Mouse (Mus musculus): ENCODE measurements around the gene Myo9b. TPM values are rescaled to one million over a fixed set of nuclear protein-coding genes. Genes with fewer than 3 reads are reported as not detected.
A peak's percentile ranks its signal among the peaks of the same experiment; 100 is the strongest.

Gene Myo9b
- polyA plus RNA-seq, 1 experiment from 2014 or later = 20.2 TPM

- peaks cover 13% of the 10 kb centered on the region for H3K4me1 ChIP-seq
- peak within 1 kb of the TSS; percentile 89 for H3K4me2 ChIP-seq
- H3K36me3 ChIP-seq (replicated peaks) = peaks cover 11% of the 10 kb centered on the region; the same call in 1 of the 2 replicates
- peak within 1 kb of the TSS; percentile 75 for H3K4me3 ChIP-seq
- WGBS = under 1% methylated on average over 34 of the region's 34 CpGs
- H3K27me3 ChIP-seq (replicated peaks) = no peaks in the 10 kb centered on the region
- H3K9ac ChIP-seq = peak within 1 kb of the TSS; percentile 55
- H3K9me3 ChIP-seq = no peaks in the 10 kb centered on the region
- peak within 1 kb of the TSS; percentile 73 for H3K27ac ChIP-seq
- peak; percentile 98 for ATAC-seq (replicated peaks)
Measured at GRCm38 (mm10) chr8:71396639-71397305, 124.3 kb downstream of the Myo9b start, which contains the start of gene Babam1. Babam1 (plus strand) TSS chr8:71396861.

DNA sequence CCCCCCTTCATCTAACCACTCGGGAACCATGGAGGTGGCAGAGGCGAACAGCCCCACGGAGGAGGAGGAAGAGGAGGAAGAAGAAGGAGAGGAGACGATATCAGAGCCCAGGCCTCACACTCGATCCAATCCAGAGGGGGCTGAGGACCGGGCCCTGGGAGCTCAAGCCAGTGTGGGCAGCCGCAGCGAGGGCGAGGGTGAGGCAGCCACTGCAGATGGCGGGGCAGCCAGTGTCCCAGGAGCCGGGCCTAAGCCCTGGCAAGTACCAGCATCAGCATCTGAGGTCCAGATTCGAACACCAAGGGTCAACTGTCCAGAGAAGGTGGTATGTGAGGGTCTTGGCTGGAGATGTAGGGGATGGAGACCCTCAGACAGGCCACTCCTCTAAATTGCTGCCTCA is 125.2 kb downstream of the Myo9b start:
- Histone ChIP-seq H3K27me3 (replicated peaks) (no peaks in the 10 kb centered on the region), H3K4me3 (peak overlapping the region; percentile 75), H3K27ac (no peak overlapping the region), H3K9ac (no peak overlapping the region), H3K4me1 (peaks cover 13% of the 10 kb centered on the region), H3K4me2 (peak overlapping the region; percentile 89), H3K9me3 (no peaks in the 10 kb centered on the region), H3K36me3 (replicated peaks) (peaks cover 11% of the 10 kb centered on the region; the same call in 1 of the 2 replicates)
- WGBS = 87% methylated on average over 12 of the region's 12 CpGs
- ATAC-seq (replicated peaks) = no peak

GRCm38 (mm10) chr8:71400826-71401225 is 128.3 kb downstream of the Myo9b start:
- Histone ChIP-seq H3K9ac (no peak overlapping the region), H3K4me3 (no peak overlapping the region), H3K36me3 (replicated peaks) (peaks cover 11% of the 10 kb centered on the region; the same call in 1 of the 2 replicates), H3K27me3 (replicated peaks) (no peaks in the 10 kb centered on the region), H3K9me3 (no peaks in the 10 kb centered on the region), H3K4me2 (no peak overlapping the region), H3K27ac (no peak overlapping the region), H3K4me1 (peaks cover 19% of the 10 kb centered on the region)
- ATAC-seq (replicated peaks) = no peak
- 94% methylated on average over 2 of the region's 2 CpGs for WGBS

GRCm38 (mm10) chr8:71401454-71401853 is 128.9 kb downstream of the Myo9b start:
- H3K27me3 ChIP-seq (replicated peaks) = no peaks in the 10 kb centered on the region
- H3K9me3 ChIP-seq = no peaks in the 10 kb centered on the region
- peaks cover 21% of the 10 kb centered on the region for H3K4me1 ChIP-seq
- H3K4me2 ChIP-seq = no peak overlapping the region
- H3K36me3 ChIP-seq (replicated peaks) = peaks cover 11% of the 10 kb centered on the region; the same call in 1 of the 2 replicates
- ATAC-seq (replicated peaks) = no peak
- H3K4me3 ChIP-seq = no peak overlapping the region
- H3K27ac ChIP-seq = no peak overlapping the region
- H3K9ac ChIP-seq = no peak overlapping the region

GRCm38 (mm10) chr8:71402446-71402964 is 130.0 kb downstream of the Myo9b start:
- H3K4me3 ChIP-seq = no peak overlapping the region
- H3K4me2 ChIP-seq = no peak overlapping the region
- H3K27me3 ChIP-seq (replicated peaks) = no peaks in the 10 kb centered on the region
- H3K4me1 ChIP-seq = peaks cover 22% of the 10 kb centered on the region
- no peak for ATAC-seq (replicated peaks)
- no peak overlapping the region for H3K27ac ChIP-seq
- peaks cover 11% of the 10 kb centered on the region; the same call in 1 of the 2 replicates for H3K36me3 ChIP-seq (replicated peaks)
- H3K9ac ChIP-seq = no peak overlapping the region
- no peaks in the 10 kb centered on the region for H3K9me3 ChIP-seq
- WGBS = 83% methylated on average over 9 of the region's 9 CpGs

- H3K4me2 ChIP-seq = no peak overlapping the region
- H3K4me1 ChIP-seq = peaks cover 18% of the 10 kb centered on the region
- H3K9me3 ChIP-seq = no peaks in the 10 kb centered on the region
- H3K4me3 ChIP-seq = no peak overlapping the region
- no peak for ATAC-seq (replicated peaks)
- peaks cover 10% of the 10 kb centered on the region; the same call in 1 of the 2 replicates for H3K36me3 ChIP-seq (replicated peaks)
- H3K27ac ChIP-seq = no peak overlapping the region
- H3K9ac ChIP-seq = no peak overlapping the region
- H3K27me3 ChIP-seq (replicated peaks) = no peaks in the 10 kb centered on the region
- WGBS = 90% methylated on average over 6 of the region's 6 CpGs
Measured at GRCm38 (mm10) chr8:71403107-71403885, 130.8 kb downstream of the Myo9b start.

DNA sequence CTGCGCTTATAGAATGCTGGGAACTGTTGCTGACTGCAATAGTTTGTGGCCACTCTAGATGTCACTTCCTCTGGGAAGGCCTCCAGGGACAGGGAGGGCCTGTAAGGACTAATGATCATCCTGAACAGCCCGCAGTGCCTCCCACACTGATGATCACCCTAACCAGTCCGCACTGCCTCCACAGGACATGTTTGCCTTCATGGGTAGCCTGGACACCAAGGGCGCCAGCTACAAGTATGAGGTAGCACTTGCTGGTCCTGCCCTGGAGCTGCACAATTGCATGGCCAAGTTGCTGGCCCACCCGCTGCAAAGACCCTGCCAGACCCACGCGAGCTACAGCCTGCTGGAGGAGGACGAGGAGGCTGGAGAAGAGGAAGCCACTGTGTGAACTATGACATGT is 131.5 kb downstream of the Myo9b start:
- ATAC-seq (replicated peaks) = no peak
- H3K9ac ChIP-seq = no peak overlapping the region
- H3K4me1 ChIP-seq = peaks cover 18% of the 10 kb centered on the region
- H3K4me3 ChIP-seq = no peak overlapping the region
- H3K4me2 ChIP-seq = no peak overlapping the region
- no peak overlapping the region for H3K27ac ChIP-seq
- no peaks in the 10 kb centered on the region for H3K9me3 ChIP-seq
- 91% methylated on average over 8 of the region's 8 CpGs for WGBS
- peaks cover 5% of the 10 kb centered on the region; the same call in 1 of the 2 replicates for H3K36me3 ChIP-seq (replicated peaks)
- H3K27me3 ChIP-seq (replicated peaks) = no peaks in the 10 kb centered on the region

GRCm38 (mm10) chr8:71404951-71405351 is 132.4 kb downstream of the Myo9b start:
- WGBS = 87% methylated on average over 9 of the region's 9 CpGs
- no peaks in the 10 kb centered on the region for H3K36me3 ChIP-seq (replicated peaks)
- peaks cover 18% of the 10 kb centered on the region for H3K4me1 ChIP-seq
- H3K4me3 ChIP-seq = no peak overlapping the region
- H3K9me3 ChIP-seq = no peaks in the 10 kb centered on the region
- H3K4me2 ChIP-seq = no peak overlapping the region
- H3K27ac ChIP-seq = no peak overlapping the region
- ATAC-seq (replicated peaks) = no peak
- H3K27me3 ChIP-seq (replicated peaks) = no peaks in the 10 kb centered on the region
- H3K9ac ChIP-seq = no peak overlapping the region

- Histone ChIP-seq H3K27ac (no peak within 1 kb of the TSS; the same call in 1 of the 2 replicates), H3K4me2 (peak within 1 kb of the TSS; percentile 85), H3K36me3 (replicated peaks) (no peaks in the 10 kb centered on the region), H3K4me3 (peak within 1 kb of the TSS; percentile 42), H3K27me3 (replicated peaks) (no peaks in the 10 kb centered on the region), H3K4me1 (peaks cover 18% of the 10 kb centered on the region), H3K9ac (0 out of 2 replicates have a peak within 1 kb of the TSS, but pooled peaks have one; percentile 25), H3K9me3 (no peaks in the 10 kb centered on the region)
- 16% methylated on average over 33 of the region's 33 CpGs for WGBS
- peak; percentile 93 for ATAC-seq (replicated peaks)
Measured at GRCm38 (mm10) chr8:71405401-71406098, 133.0 kb downstream of the Myo9b start, which contains the start of gene Ankle1. Ankle1 (plus strand) TSS chr8:71406010.

GRCm38 (mm10) chr8:71406099-71407015 is 133.8 kb downstream of the Myo9b start:
- no peaks in the 10 kb centered on the region for H3K9me3 ChIP-seq
- peaks cover 18% of the 10 kb centered on the region for H3K4me1 ChIP-seq
- WGBS = under 1% methylated on average over 55 of the region's 55 CpGs
- no peaks in the 10 kb centered on the region for H3K36me3 ChIP-seq (replicated peaks)
- H3K27ac ChIP-seq = no peak overlapping the region
- peak overlapping the region; percentile 85 for H3K4me2 ChIP-seq
- H3K9ac ChIP-seq = 0 out of 2 replicates have a peak overlapping the region, but pooled peaks have one; percentile 6
- peak overlapping the region; percentile 42 for H3K4me3 ChIP-seq
- ATAC-seq (replicated peaks) = peak; percentile 61
- no peaks in the 10 kb centered on the region for H3K27me3 ChIP-seq (replicated peaks)

GRCm38 (mm10) chr8:71407441-71407840 is 134.9 kb downstream of the Myo9b start:
- H3K9ac ChIP-seq = no peak overlapping the region
- H3K4me2 ChIP-seq = no peak overlapping the region
- no peaks in the 10 kb centered on the region for H3K36me3 ChIP-seq (replicated peaks)
- H3K4me1 ChIP-seq = peaks cover 18% of the 10 kb centered on the region
- no peak overlapping the region for H3K27ac ChIP-seq
- no peaks in the 10 kb centered on the region for H3K27me3 ChIP-seq (replicated peaks)
- ATAC-seq (replicated peaks) = no peak
- H3K4me3 ChIP-seq = no peak overlapping the region
- WGBS = 91% methylated on average over 14 of the region's 14 CpGs
- no peaks in the 10 kb centered on the region for H3K9me3 ChIP-seq
